Mouse (Mus musculus) adrenal gland, adult 2 months (tissue): Measurements from ENCODE around the gene Rhot2. TPM values are rescaled to one million over a fixed set of nuclear protein-coding genes. Genes with fewer than 3 reads are reported as not detected.

ENCODE experiments used
- DNase-seq: peaks from one replicate; pipeline ENCODE4 v3.0.0; 2021
- polyA plus RNA-seq: library from polyadenylated mRNA; depleted of rRNA; stranded (reverse); fragments of >200 nt; gene quantifications from 2 replicates; pipeline ENCODE4 v1.2.3, GENCODE M21; 2012
- total RNA-seq, 2 experiments: library from RNA; stranded (reverse); gene quantifications; 2 replicates each; pipeline ENCODE4 v1.2.3; 2021

The Rhot2 gene
- total and polyA plus RNA-seq, 3 experiments: 107 to 193 (median 127) TPM

- DNase-seq: peak; percentile 91
These were observed 30.1 kb upstream of the Rhot2 start, which contains the start of gene Mettl26 for GRCm38 (mm10) chr17:25874721-25875170. Mettl26 (plus strand) TSS chr17:25875074.

DNA sequence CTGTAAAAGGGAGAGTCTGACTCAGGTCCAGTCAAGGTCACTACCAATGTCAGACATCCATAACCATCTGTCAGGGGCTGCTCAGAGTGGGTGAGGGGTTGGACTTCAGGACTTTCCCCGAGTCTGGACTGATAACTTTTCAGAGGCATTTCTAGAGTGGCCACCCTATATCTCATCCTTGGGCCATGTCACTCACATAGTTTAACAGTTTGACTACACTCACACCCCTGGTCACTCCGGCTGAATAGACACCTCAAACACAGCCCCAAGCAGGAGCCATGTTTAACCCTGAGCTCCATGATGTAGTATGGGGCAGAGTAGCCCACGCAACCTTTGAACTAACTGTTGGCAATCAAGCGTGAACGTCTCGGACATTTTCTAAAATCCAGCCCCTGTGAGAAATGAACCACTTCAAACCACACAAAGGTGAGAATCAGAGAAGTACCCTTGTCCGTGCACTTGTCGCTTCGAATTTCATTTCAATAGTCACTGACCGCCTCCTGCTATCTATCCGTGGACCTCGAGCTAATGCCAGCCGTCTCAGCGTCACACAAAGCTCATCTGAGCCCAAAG is 29.6 kb upstream of the Rhot2 start:
- peak; percentile 76 for DNase-seq

- DNase-seq: no peak
These were observed 28.9 kb upstream of the Rhot2 start for GRCm38 (mm10) chr17:25873405-25874147.

GRCm38 (mm10) chr17:25872676-25873075 is 28.0 kb upstream of the Rhot2 start:
- DNase-seq: no peak

DNA sequence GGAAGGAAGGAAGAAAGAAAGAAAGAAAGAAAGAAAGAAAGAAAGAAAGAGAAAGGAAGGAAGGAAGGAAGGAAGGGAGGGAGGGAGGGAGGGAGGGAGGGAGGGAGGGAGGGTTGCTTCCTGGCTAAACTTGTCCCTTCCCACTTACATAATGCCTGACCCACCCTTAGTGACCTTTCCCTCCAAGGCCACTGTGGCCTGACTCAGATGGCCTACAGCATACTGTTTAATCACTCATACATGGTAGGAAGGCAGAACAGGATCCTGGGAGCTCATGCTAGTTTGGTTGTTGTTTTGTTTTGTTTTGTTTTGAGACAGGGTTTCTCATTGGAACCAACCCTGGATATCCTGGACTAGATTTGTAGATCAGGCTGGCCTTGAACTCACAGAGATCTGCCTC is 26.9 kb upstream of the Rhot2 start:
- DNase-seq: peak; percentile 91

- DNase-seq: no peak
These were observed 25.3 kb upstream of the Rhot2 start for GRCm38 (mm10) chr17:25869954-25870353.

DNA sequence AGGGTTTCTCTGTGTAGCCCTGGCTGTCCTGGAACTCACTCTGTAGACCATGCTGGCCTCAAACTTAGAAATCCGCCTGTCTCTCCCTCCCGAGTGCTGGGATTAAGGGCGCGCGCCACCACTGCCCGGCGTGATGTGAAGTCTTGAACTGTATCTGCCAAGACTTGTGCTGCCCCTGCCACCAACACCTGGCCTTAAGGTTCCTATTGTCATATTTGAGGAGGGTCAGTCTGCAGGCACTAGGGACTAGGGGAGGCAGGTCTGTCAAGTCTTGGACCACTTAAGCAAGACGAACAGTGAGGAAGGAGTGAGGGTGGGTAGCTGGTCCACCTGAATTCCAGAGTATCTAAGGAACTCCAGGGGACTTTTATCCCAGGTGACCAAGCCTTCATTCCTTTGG is 24.8 kb upstream of the Rhot2 start:
- DNase-seq: no peak

DNA sequence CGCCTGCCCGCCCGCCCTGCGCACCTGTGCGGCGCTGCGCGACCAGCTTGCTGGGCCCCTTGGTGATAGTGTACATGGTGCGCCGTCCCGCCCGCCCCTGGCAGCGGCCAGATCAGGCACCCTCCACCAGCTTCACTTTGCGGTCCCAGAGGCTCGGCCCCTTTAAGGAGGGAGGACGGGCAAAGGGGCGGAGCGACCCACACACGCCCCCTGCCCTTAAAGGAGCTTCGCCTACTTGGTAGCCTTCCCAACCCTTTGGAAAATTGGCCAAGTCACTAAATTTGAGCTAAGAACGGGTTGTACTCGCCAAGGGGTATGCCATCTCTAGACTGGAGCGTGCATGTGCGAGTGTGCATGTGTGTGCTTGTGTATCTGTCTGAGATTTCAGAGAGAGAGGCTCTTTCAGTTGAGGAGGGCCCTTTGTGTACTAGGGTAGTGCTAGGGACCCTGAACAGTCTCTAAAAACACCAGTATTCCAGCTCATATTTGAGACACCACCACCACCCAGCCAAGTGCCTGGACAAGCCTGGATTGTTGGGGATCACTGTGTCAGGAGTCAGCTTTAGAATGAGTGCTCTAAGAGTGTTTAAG is 24.0 kb upstream of the Rhot2 start, which contains the start of gene Mcrip2:
Gene Mcrip2 (minus strand): TSS at position 164 of the 591 bp plus-strand sequence.
- DNase-seq: peak; percentile 95

- DNase-seq: peak; percentile 92
These were observed 23.4 kb upstream of the Rhot2 start for GRCm38 (mm10) chr17:25867836-25868600.

DNA sequence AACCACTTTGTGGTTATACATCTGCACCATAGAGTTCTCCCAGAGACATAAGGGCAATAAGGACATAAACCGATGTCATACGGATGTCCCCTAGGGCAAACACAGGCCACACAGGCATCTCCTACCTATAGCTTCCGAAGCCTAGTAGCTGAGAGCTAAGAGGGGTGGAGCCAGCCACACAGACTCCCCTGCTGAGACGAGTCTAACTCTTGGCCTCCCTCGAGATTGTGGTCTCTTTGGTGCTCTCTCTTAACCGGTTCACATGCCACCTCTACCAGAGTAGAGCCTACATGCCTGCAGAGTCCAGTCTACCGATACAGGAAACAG is 22.8 kb upstream of the Rhot2 start:
- DNase-seq: no peak

DNA sequence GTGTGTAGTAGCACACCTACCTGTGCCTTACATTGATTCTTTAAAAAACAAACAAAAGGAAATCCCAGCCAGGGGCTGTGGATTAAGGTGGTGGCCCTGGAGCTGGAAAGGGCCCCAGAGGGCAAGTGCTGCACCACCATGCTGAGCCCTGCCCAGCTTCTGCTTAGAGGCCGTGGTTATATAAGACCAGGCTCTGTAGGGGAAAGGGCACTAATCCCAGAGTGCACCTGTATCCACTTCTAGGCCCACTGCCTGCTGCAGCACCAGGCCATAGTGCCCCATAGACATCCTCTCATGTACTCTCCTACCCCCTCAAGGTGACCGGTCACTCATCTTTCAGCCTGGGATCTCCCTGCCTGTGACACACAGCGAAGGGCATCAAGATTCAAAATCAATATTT is 21.5 kb upstream of the Rhot2 start:
- DNase-seq: peak; percentile 47

DNA sequence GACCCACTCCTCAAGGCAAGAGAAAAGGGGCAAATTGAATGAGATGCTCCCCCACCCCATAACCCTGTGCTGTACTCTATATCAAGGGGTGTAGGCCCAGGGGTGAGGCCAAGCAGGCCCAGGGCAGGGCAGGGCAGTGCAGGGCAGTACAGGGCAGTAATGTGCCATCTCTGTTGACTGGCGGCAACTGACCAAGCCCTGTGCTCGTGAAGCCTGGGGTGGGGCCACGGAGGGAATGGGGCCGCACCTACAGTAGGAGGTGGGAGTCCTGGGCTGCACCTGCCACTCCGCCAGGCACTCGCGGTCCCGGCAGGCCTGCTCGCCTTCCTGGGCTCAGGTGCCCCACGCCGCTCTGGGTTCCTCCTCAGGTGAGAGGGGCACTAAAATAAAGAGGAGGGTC is 20.6 kb upstream of the Rhot2 start:
- DNase-seq: no peak

- DNase-seq: peak; percentile 64
These were observed 19.7 kb upstream of the Rhot2 start for GRCm38 (mm10) chr17:25864311-25864710.

DNA sequence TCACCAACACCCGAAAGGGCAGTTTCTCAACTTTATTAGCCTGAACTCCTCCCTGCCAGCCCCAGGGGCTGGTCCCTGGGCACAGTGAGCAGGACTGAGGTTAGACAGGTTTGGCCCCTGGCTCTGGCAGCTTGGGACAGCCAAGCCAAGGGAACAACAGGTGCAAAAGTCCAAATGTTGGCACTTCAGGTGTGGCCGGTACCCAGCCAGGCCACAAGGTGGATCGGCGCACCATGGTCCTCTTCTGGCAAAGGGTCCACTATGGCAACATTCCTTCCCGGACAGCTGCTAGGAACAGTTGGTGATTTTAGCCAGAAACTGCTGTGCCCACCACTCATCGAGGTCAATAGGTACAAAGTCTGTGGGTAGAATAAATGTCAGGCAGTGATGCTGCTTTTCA is 19.0 kb upstream of the Rhot2 start:
- DNase-seq: no peak

DNA sequence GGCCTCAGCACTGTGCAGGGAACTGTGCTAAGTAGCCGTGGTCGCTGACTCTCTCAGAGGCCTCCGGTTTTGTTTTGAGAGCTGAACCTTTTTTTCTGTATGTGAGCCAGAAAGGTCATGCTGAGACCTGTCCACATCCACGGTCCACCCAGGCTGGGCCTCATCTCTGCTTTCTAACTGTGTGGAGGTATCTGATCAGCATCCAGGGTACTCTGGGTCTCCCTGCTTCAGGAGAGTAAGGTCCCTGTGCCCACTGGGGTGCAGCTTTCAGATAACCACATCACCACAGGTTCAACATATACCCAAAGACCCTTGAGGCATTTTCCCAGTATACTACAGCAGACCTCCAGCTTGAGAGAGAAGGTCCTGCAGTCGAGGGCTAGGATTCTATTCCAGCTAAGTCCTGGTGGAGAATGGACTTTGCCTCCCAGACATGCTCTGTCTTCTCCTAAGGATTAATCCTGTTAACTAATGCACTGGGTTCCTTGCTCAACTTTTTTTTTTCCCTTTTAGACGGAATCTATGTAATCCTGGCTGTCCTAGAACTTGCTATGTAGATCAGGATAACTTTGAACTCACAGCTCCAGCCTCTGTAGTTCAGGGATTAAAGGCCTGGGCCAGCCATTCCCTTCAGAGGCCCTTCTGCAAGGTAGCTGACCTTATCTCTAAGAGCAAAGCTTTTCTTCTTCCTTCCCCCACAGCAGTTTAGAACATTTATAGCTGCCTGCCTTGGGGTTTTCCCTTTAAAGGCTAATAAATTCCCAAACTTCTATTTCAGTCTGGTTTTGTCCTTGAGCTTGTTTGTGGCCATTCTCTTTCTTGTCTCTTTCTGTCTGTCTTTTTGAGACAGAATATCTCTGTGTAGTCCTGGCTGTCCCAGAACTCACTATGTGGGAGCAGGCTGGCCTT is 17.3 kb upstream of the Rhot2 start:
- no peak for DNase-seq

DNA sequence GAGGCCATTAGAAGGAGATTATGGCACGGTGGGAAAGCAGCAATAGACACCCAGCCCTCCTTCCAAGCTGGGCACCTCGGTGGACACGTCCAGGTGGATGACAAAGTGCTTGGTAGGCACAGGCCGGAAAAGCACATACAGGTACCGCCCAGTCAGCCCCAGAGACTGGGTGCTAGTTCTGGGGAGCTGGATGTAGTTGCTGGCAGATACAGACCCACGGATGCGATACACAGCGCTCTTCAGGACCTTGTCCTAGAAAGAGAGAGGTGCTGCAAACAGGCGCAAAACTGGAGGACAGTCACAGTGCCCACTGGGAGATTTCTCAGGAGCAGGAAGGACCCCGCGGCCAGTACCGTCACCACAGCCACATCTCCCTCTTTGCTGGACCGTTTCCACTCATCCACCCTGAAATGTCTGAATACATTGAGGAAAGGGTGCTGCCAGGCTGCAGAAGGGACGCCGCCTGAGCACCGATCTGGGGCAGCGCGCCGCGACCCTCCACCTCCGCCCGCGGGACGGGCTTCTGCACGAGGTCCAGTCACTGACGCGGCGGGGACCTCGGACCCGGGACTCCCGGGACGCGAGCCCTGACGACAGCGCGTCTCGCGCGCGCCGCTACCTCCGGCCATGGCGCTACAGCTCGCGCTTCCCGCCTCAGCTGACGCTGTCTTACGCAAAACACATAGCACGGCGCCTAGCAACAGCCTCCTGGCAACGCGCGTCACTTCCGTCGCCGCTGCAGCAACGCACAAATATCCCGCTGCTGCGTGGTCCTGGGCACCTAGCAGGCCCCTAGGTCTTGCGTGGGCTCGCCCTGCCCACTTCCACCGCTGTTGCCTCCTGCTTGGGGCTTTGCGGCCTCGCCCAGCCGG is 16.4 kb upstream of the Rhot2 start, which contains the start of gene Wdr90:
Gene Wdr90 (minus strand): TSS at position 670 of the 872 bp plus-strand sequence.
- DNase-seq: peak; percentile 95

- DNase-seq: no peak
These were observed 15.6 kb upstream of the Rhot2 start for GRCm38 (mm10) chr17:25860229-25860628.

GRCm38 (mm10) chr17:25843636-25844395 is 835 bp downstream of the Rhot2 start:
- peak; percentile 55 for DNase-seq

DNA sequence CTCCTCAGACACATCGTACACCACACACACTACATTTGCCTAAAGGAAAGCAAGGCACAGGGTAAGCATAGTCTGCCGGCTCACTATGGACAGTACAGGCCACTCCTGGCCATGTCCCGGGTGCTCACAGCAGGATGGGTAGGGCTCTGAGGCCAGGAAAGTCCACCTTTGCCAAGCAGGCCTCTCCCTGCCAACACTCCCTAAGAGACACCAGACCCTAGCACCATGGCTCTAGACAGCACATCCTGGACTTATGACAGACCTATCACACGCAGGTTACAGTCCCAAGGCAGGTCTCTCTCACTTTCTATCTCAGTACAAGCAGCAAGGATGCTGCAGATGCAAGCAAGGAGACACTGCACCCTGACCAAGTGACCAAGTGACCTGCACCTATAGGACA is 1.5 kb downstream of the Rhot2 start:
- DNase-seq: no peak

DNA sequence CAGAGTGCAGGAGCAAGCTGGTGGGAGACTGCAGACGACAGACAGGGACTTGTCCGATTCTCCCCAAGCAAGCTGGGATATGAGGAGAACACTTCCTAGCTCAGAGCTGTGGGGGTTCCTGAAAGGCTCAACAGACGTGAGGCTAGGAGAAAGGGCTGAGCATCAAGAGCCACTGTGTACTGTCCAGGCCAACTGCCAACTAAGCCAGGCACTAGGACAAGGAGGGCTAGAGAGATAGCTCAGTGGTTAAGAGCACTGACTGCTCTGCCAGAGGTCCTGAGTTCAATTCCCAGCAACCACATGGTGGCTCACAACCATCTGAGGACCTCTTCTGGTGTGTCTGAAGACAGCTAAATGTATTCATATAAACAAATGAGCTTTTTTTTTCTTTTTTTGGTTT is 2.1 kb downstream of the Rhot2 start:
- no peak for DNase-seq
